Mouse (Mus musculus) heart, adult 11 months (tissue): ENCODE measurements at regions not wholly inside any gene's neighbourhood (a gene's known extent, or its start where the extent isn't known, plus 50 kb on each side); places are given as distances from the start of the nearest gene placed in this dataset.

Experiments used
- DNase-seq: peaks from one replicate; pipeline ENCODE4 v3.0.0; 2022

GRCm38 (mm10) chr13:80502927-80503326, 380.3 kb upstream of the Arrdc3 start:
- DNase-seq: no peak

- no peak for DNase-seq
These were observed 368.8 kb upstream of the Arrdc3 start for GRCm38 (mm10) chr13:80514171-80514981.

- DNase-seq: no peak
These were observed 368.3 kb upstream of the Arrdc3 start for GRCm38 (mm10) chr13:80514982-80515253.

DNA sequence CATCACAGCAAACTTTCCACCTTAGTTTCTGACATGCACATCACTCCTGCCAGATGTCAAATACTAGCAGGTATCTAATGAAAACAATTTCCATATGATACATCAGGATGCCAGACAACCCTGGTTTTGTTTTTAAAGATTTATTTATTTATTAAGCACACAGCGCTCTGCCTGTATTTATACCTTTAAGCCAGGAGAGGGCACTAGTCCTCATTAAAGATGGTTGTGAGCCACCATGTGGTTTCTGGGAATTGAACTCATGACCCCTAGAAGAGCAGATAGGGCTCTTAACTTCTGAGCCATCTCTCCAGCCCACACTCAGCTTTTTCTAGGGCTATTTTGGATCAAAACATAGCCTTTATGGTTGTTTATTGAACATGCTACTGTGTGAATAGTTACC, 364.3 kb upstream of the Arrdc3 start:
- DNase-seq: no peak

- DNase-seq: no peak
These were observed 363.4 kb upstream of the Arrdc3 start for GRCm38 (mm10) chr13:80519792-80520191.

DNA sequence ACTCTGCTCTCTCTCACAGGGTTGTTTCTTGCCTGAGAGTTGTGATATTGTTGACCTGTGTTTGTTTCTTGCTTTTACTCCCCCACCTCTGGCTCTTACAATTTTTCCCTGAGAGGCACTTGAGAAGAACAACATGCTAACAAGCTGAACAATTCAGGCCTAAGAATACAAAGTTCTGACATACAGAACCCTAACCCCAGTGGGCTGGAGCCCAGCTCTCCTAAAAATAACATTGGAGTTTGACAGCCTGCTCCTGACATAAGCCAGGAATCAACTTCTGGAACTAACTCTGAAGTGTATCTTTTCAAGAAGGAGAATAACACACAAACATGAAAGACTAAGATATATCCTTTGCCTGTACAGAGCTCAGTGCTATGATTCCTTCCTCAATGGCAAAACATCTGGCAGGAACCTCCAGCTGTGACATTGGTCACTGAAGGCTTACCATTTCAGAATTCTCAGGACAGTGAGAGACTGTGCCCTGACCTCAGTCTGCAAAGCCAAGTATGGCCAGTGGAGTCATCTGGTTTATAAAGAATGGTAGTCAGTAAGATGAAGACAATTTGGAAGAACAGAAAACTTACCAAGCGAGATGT, 347.3 kb upstream of the Arrdc3 start:
- DNase-seq: peak; percentile 94

GRCm38 (mm10) chr13:80544951-80545350, 338.2 kb upstream of the Arrdc3 start:
- DNase-seq: no peak

- DNase-seq: peak; percentile 94
These were observed 326.0 kb upstream of the Arrdc3 start for GRCm38 (mm10) chr13:80557156-80557555.
